9 mouse cellular contexts compared by ENCODE assay signal in the genomic region with DNA sequence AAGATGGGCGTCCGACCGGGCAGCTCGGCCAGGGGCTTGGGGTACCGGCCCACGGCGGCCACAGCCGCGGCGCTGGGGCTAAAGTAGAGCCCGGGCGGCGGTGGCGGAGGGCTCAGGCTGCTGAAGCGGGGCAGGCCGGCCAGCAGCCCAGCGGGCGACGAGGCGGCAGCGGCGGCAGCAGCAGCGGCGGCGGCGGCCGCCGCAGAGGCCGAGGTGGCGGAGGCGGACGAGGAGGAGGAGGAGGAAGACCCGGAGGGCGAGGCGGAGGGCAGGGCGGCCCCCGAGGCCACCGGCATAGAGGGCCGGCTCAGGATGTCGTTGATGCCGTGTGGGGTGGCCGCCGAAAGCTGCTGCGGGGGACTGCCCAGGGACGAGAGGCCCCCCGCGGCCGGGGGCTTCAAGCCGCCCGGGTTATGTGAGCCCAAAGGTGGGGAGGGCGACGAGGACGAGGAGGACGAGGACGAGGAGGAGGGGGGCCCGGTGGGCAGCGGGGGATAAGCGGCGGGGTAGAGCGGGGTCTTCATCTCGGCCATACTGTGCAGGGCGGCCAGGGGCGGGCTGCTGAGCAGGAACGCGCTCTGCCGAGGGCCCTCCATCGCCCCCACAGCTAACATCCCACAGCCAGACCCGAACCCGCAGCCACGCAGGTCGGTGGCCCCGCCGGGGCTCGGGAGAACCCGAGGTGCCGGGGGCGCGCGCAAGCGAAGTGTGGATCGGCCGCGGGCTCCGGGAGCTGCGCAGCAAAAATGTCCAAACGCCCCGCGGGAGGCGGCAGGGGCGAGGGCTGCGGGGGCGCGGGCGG. TPM values are rescaled to one million over a fixed set of nuclear protein-coding genes. Genes with fewer than 3 reads are reported as not detected.
DNase-seq lines count a peak whose midpoint lies in the region; ATAC-seq lines count a peak whose summit lies in the region.
"Had no signal": no experiment of that assay in that cellular context is flagged by ENCODE, and none has a peak within 500 bp of the region (broad histone marks: within the 10 kb centered on the region; RNA-seq: fewer than 3 reads in every experiment).

No protein-coding gene starts in this region.

- H3K9me3 ChIP-seq in lung, embryonic 15.5 days, result no peaks in the 10 kb centered on the region
- no peaks in the 10 kb centered on the region for H3K9me3 ChIP-seq in forebrain, embryonic 14.5 days (replicated peaks; ENCODE audit: control insufficient read depth, low read length)
- H3K9me3 ChIP-seq in limb, embryonic 10.5 days (replicated peaks), result no peaks in the 10 kb centered on the region
- no peaks in the 10 kb centered on the region for H3K9me3 ChIP-seq in neural tube, embryonic 14.5 days (ENCODE audit: control insufficient read depth, low read length)

- peaks cover 100% of the 10 kb centered on the region for H3K27me3 ChIP-seq in lung, embryonic 15.5 days
- H3K27me3 ChIP-seq in forebrain, embryonic 14.5 days (replicated peaks; ENCODE audit: control insufficient read depth, insufficient read depth, low read length), result peaks cover 79% of the 10 kb centered on the region
- H3K27me3 ChIP-seq in limb, embryonic 10.5 days (ENCODE audit: low read depth, poor library complexity, severe bottlenecking), result peaks cover 99% of the 10 kb centered on the region
- H3K27me3 ChIP-seq in neural tube, embryonic 14.5 days (ENCODE audit: control insufficient read depth, insufficient read depth, low read length), result peaks cover 46% of the 10 kb centered on the region

- ATAC-seq in lung, embryonic 15.5 days (ENCODE audit: borderline replicate concordance, extremely low read depth, low FRiP score, low TSS enrichment), result 0 out of 2 replicates have a peak, but pooled peaks have one; percentile 1
- ATAC-seq in forebrain, embryonic 14.5 days, result no peak
- no peak for ATAC-seq in neural tube, embryonic 14.5 days (ENCODE audit: low read depth)
- no peak for ATAC-seq in inflammation-experienced regulatory T-cells, adult 6 months

- H3K9ac ChIP-seq in lung, embryonic 15.5 days, result no peak overlapping the region
- peak overlapping the region; percentile 35; the same call in 1 of the 2 replicates for H3K9ac ChIP-seq in forebrain, embryonic 14.5 days (ENCODE audit: low read length)
- H3K9ac ChIP-seq in neural tube, embryonic 14.5 days (replicated peaks; ENCODE audit: low read depth, low read length), result peak overlapping the region; percentile 53

- WGBS in lung, embryonic 15.5 days, result under 1% methylated on average over 74 of the region's 94 CpGs
- under 1% methylated on average over 81 of the region's 94 CpGs for WGBS in forebrain, embryonic 14.5 days
- WGBS in limb, embryonic 10.5 days, result under 1% methylated on average over 83 of the region's 94 CpGs
- under 1% methylated on average over 57 of the region's 94 CpGs for WGBS in neural tube, embryonic 14.5 days

- intact Hi-C loops in left cerebral cortex, postnatal 36 days (cut with DNase I), result loop anchor here (10.0 kb wide), 1 partner anchor 819 kb away; a partner anchor contains a TSS

- H3K36me3 ChIP-seq in lung, embryonic 15.5 days, result no peaks in the 10 kb centered on the region
- no peaks in the 10 kb centered on the region for H3K36me3 ChIP-seq in forebrain, embryonic 14.5 days (ENCODE audit: control insufficient read depth, insufficient read depth, low read length)
- no peaks in the 10 kb centered on the region for H3K36me3 ChIP-seq in limb, embryonic 10.5 days
- H3K36me3 ChIP-seq in neural tube, embryonic 14.5 days (ENCODE audit: control insufficient read depth, insufficient read depth, low read length), result no peaks in the 10 kb centered on the region

- DNase-seq in lung, postnatal 10 days, result no peak
- DNase-seq in forebrain, embryonic 14.5 days (ENCODE audit: low spot score), result no peak
- DNase-seq in limb, embryonic 10.5 days (ENCODE audit: low spot score), result peak; percentile 66
- no peak for DNase-seq in left cerebral cortex, postnatal 36 days (ENCODE audit: low spot score in 2 of 2)
- no peak for DNase-seq in frontal cortex, postnatal 25 days (ENCODE audit: low spot score in 2 of 2)

- peak overlapping the region; percentile 38 for H3K4me3 ChIP-seq in lung, embryonic 15.5 days
- H3K4me3 ChIP-seq in forebrain, embryonic 14.5 days (ENCODE audit: low read depth, low read length), result peak overlapping the region; percentile 31
- H3K4me3 ChIP-seq in limb, embryonic 10.5 days, result peak overlapping the region; percentile 54
- peak overlapping the region; percentile 35 for H3K4me3 ChIP-seq in neural tube, embryonic 14.5 days (ENCODE audit: low read depth, low read length)
- H3K4me3 ChIP-seq: myocyte had no signal

- no peak overlapping the region for H3K27ac ChIP-seq in lung, embryonic 15.5 days
- no peak overlapping the region for H3K27ac ChIP-seq in forebrain, embryonic 14.5 days (ENCODE audit: low read depth, low read length)
- peak overlapping the region; percentile 72 for H3K27ac ChIP-seq in limb, embryonic 10.5 days
- peak overlapping the region; percentile 55 for H3K27ac ChIP-seq in neural tube, embryonic 14.5 days (ENCODE audit: low read depth, low read length)

- peak overlapping the region; percentile 69 for H3K4me2 ChIP-seq in lung, embryonic 15.5 days
- H3K4me2 ChIP-seq in forebrain, embryonic 14.5 days (ENCODE audit: low read length), result peak overlapping the region; percentile 49
- peak overlapping the region; percentile 38 for H3K4me2 ChIP-seq in neural tube, embryonic 14.5 days (ENCODE audit: low read depth, low read length)

- peaks cover 32% of the 10 kb centered on the region for H3K4me1 ChIP-seq in lung, embryonic 15.5 days
- H3K4me1 ChIP-seq in forebrain, embryonic 14.5 days (ENCODE audit: control insufficient read depth, insufficient read depth, low read length), result peaks cover 6% of the 10 kb centered on the region
- peaks cover 38% of the 10 kb centered on the region for H3K4me1 ChIP-seq in limb, embryonic 10.5 days
- peaks cover 4% of the 10 kb centered on the region; the same call in 1 of the 2 replicates for H3K4me1 ChIP-seq in neural tube, embryonic 14.5 days (ENCODE audit: control insufficient read depth, insufficient read depth, low read length)

RNA-seq across cellular contexts. Expression of a gene that starts 1.0 kb away (rescaled TPM):
- 0.42 and 0.54 TPM in 2 replicates for polyA plus RNA-seq in lung, embryonic 15.5 days (2015; fragmentation: Nextera tagmentation; extraction: Ambion mirVana)
- 0.15 and 0.28 TPM in 2 replicates for polyA plus RNA-seq in forebrain, embryonic 14.5 days (2014; fragmentation: Nextera tagmentation; extraction: Ambion mirVana)
- polyA plus RNA-seq in limb, embryonic 10.5 days (2016; fragmentation: Nextera tagmentation; extraction: Ambion mirVana), result 0.05 and 0.06 TPM in 2 replicates
- 4.7 and 5.4 TPM in 2 replicates for polyA plus RNA-seq in neural tube, embryonic 14.5 days (2014; fragmentation: Nextera tagmentation; extraction: Ambion mirVana)
- under 1 TPM; 0.11 to 0.32 TPM for total RNA-seq in left cerebral cortex, postnatal 36 days (2021)
- polyA plus RNA-seq in inflammation-experienced regulatory T-cells, adult 6 months (2017; shearing (Covaris generic)), result not detected
- polyA plus RNA-seq: myocyte had no signal

Comparison
In these comparisons a context has a peak if more than half of its experiments do, and no peak if none do; other contexts are left out.
1. H3K27ac ChIP-seq: peak in limb, embryonic 10.5 days (single experiment) and neural tube, embryonic 14.5 days (single experiment); none in lung, embryonic 15.5 days (single experiment) and forebrain, embryonic 14.5 days (single experiment).
2. Peak in every context shown above with its lines, with median percentiles within 50 percentile points of each other: H3K4me2 ChIP-seq and H3K4me3 ChIP-seq.